Mouse (Mus musculus) ES-E14 (cell line): ENCODE data around the gene Olfr414. TPM values are rescaled to one million over a fixed set of nuclear protein-coding genes. Genes with fewer than 3 reads are reported as not detected.

Experiments
- DNase-seq: peaks from one replicate; pipeline ENCODE4 v3.0.0-alpha.2; 2013; ENCODE audit warnings: low read depth, low spot score
- H3K27ac ChIP-seq: 2 replicates; pipeline ENCODE4 v1.5.1; 2012; ENCODE audit warnings: low read depth, mild to moderate bottlenecking, low read length, moderate library complexity, mixed read lengths; ENCODE audit not compliant: poor library complexity, insufficient read depth, severe bottlenecking
- H3K36me3 ChIP-seq: 2 replicates; pipeline ENCODE4 v1.6.1; 2012; ENCODE audit warnings: mild to moderate bottlenecking, low read length, moderate library complexity, mixed read lengths; ENCODE audit not compliant: control insufficient read depth, poor library complexity, insufficient read depth, severe bottlenecking
- H3K4me1 ChIP-seq, 2 experiments: fragments of 150-350 bp in 1 of 2; sonication (generic) in 1 of 2; 2 replicates each; pipeline ENCODE4 v1.6.1; 2012; ENCODE audit warnings: low read length in 2 of 2, mild to moderate bottlenecking in 1 of 2, mixed read lengths in 1 of 2; ENCODE audit not compliant: control insufficient read depth in 2 of 2, insufficient read depth in 2 of 2, poor library complexity in 1 of 2
- H3K4me3 ChIP-seq, 2 experiments: fragments of 150-350 bp in 1 of 2; sonication (generic) in 1 of 2; 2 replicates each; pipeline ENCODE4 v1.5.1; 2012; ENCODE audit warnings: low read length in 2 of 2, low read depth in 1 of 2, mild to moderate bottlenecking in 1 of 2, mixed read lengths in 1 of 2; ENCODE audit not compliant: insufficient read depth in 1 of 2, poor library complexity in 1 of 2, severe bottlenecking in 1 of 2
- H3K9ac ChIP-seq: 2 replicates; pipeline ENCODE4 v1.6.1; 2012; ENCODE audit warnings: low read depth, mild to moderate bottlenecking, low read length, mixed read lengths; ENCODE audit not compliant: poor library complexity, insufficient read depth, severe bottlenecking
- H3K9me3 ChIP-seq: fragments of 150-350 bp; sonication (generic); 2 replicates; pipeline ENCODE4 v1.6.1; 2012; ENCODE audit warnings: low read depth, mild to moderate bottlenecking, low read length; ENCODE audit not compliant: control insufficient read depth, insufficient read depth
- CHD2 ChIP-seq: IDR thresholded peaks from 2 replicates; pipeline ENCODE4 v1.6.1; 2014; ENCODE audit warnings: mild to moderate bottlenecking, low read depth, low read length, inconsistent platforms
- HCFC1 ChIP-seq: IDR thresholded peaks from 2 replicates; pipeline ENCODE4 v1.6.1; 2012; ENCODE audit warnings: low read length, inconsistent platforms, borderline replicate concordance; ENCODE audit not compliant: insufficient read depth
- MAFK ChIP-seq: IDR thresholded peaks from 2 replicates; pipeline ENCODE4 v1.6.1; 2014; ENCODE audit warnings: mild to moderate bottlenecking, low read depth, low read length, inconsistent platforms; ENCODE audit not compliant: insufficient read depth
- ZC3H11A ChIP-seq: IDR thresholded peaks from 2 replicates; pipeline ENCODE4 v1.6.1; 2012; ENCODE audit warnings: low read depth, mild to moderate bottlenecking, inconsistent platforms, low read length, borderline replicate concordance
- ZNF384 ChIP-seq: IDR thresholded peaks from 2 replicates; pipeline ENCODE4 v1.6.1; 2012; ENCODE audit warnings: low read depth, low read length, inconsistent platforms
- in situ Hi-C, 2 experiments: fragments of 600-800 bp; cut with MboI; formaldehyde crosslinking; loops; one replicate each; pipeline ENCODE4 v1.15.1; 2025; ENCODE audit warnings: low sequenced_read_pairs in 2 of 2, inconsistent platforms in 1 of 2; ENCODE audit not compliant: unreplicated experiment in 2 of 2
- total RNA-seq: library from RNA; depleted of rRNA; stranded (reverse); fragments of 300-350 nt; gene quantifications from 2 replicates; pipeline ENCODE4 v1.2.3, GENCODE M21; 2012

Olfr414 gene
- total RNA-seq, 1 experiment = not detected

DNA sequence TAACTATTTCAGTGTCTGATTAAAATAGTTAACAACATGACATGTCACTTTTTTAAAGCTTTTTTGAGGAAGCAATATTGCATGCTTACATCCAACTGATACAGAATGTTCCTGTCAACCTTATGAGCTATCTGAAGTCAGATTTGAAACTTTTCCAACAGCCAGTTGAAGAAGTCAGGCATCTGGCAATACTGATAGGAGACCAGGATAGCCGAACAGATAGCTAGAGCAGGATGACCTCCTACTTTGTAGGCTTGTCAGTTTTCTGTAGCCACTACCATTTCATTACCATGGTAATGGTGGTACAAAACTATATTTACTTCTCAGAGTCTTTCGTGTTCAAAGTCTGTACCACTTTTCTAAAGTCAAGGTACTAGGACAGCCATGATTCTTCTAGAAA is 4.5 kb downstream of the Olfr414 start:
- Histone ChIP-seq H3K27ac (no peak overlapping the region), H3K9ac (no peak overlapping the region), H3K4me1 (no peaks in the 10 kb centered on the region), H3K4me3 (no peak overlapping the region), H3K36me3 (no peaks in the 10 kb centered on the region), H3K9me3 (no peaks in the 10 kb centered on the region)
- TF ChIP-seq HCFC1 (no peak), ZC3H11A (no peak), MAFK (no peak)
- DNase-seq = no peak
- in situ Hi-C loops = no loop called here

GRCm38 (mm10) chr1:174434121-174434520 is 10.3 kb downstream of the Olfr414 start:
- no peaks in the 10 kb centered on the region for H3K4me1 ChIP-seq
- no peak overlapping the region for H3K27ac ChIP-seq
- TF ChIP-seq ZNF384 = no peak
- TF ChIP-seq CHD2 = no peak
- no peak for TF ChIP-seq MAFK
- no peak for TF ChIP-seq ZC3H11A
- TF ChIP-seq HCFC1 = no peak
- no peaks in the 10 kb centered on the region for H3K9me3 ChIP-seq
- H3K36me3 ChIP-seq = no peaks in the 10 kb centered on the region
- H3K4me3 ChIP-seq = no peak overlapping the region
- DNase-seq = no peak
- in situ Hi-C loops = no loop called here
- H3K9ac ChIP-seq = no peak overlapping the region

DNA sequence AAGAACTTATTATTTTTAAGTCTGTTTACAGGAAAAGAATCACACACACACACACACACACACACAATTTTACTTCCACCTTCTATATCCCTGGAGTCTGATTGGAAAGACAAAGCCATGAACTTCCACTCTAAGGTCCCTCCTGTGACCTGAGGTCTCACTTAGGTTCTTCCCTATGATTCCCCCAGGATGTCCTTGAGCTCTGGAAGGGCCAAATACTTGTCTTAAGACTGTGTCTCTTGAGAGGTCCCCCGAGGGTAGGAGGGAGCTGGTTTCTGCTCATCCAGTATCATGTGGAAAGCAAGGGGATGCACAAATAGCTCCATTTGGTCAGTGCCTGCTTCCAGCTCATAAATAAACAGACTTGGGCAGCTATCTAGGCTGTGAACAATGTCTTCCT is 17.9 kb downstream of the Olfr414 start, which contains the start of gene Olfr220:
Gene Olfr220, plus strand, starts transcription at position 301 of the 400 bp plus-strand sequence.
- in situ Hi-C loops = no loop called here
- H3K9me3 ChIP-seq = no peaks in the 10 kb centered on the region
- H3K9ac ChIP-seq = no peak within 1 kb of the TSS
- H3K4me3 ChIP-seq = no peak within 1 kb of the TSS
- no peak within 1 kb of the TSS for H3K27ac ChIP-seq
- no peak for DNase-seq
- no peaks in the 10 kb centered on the region for H3K4me1 ChIP-seq
- no peak for TF ChIP-seq ZC3H11A
- no peak for TF ChIP-seq HCFC1
- no peak for TF ChIP-seq CHD2
- TF ChIP-seq ZNF384 = no peak
- TF ChIP-seq MAFK = no peak
- H3K36me3 ChIP-seq = no peaks in the 10 kb centered on the region

DNA sequence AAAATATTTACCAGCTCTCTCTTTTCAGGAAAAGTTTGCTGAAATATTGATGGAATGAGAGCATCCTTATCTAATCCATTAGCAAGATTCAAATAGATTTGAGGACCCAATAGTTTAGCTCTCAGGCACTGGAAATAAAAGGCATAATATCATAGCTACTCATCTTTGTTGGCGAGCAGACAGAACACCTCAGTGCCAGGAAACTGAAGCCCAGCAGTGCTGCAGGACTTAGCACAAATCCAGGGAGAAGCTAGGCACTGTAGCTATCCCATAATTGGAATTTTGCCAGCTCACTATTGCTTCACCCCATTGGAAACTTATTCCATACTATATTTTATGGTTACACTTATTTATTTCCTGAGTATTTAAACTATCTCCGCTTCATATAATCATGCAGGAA is 31.2 kb downstream of the Olfr414 start:
- DNase-seq = no peak
- H3K4me1 ChIP-seq = no peaks in the 10 kb centered on the region
- in situ Hi-C loops = no loop called here
- H3K9ac ChIP-seq = no peak overlapping the region
- H3K27ac ChIP-seq = no peak overlapping the region
- no peak for TF ChIP-seq MAFK
- TF ChIP-seq CHD2 = no peak
- no peak for TF ChIP-seq ZNF384
- TF ChIP-seq ZC3H11A = no peak
- no peak for TF ChIP-seq HCFC1
- H3K9me3 ChIP-seq = no peaks in the 10 kb centered on the region
- H3K4me3 ChIP-seq = no peak overlapping the region
- H3K36me3 ChIP-seq = no peaks in the 10 kb centered on the region

DNA sequence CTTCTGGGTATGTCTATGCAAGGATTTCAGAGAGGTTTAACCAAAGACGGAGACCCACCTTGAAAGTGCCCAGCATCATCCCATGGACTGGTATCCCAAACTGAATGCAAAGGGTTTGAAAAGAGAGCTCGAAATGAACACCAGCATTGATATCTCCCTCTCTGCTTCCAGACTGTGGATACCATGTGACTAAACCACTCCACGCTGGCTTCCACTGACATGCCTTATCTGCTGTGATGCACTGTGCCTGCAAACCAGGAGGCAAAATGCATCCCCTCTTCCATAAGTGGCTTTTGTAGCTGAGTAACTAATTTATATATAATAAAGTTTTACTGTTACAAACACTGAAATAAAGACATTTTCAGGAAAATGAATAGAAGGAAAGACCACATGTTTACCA is 41.5 kb downstream of the Olfr414 start:
- H3K9me3 ChIP-seq = no peaks in the 10 kb centered on the region
- no peaks in the 10 kb centered on the region for H3K36me3 ChIP-seq
- TF ChIP-seq MAFK = no peak
- TF ChIP-seq ZC3H11A = no peak
- no peak for TF ChIP-seq ZNF384
- TF ChIP-seq HCFC1 = no peak
- DNase-seq = no peak
- no peak overlapping the region for H3K27ac ChIP-seq
- no peak overlapping the region for H3K9ac ChIP-seq
- H3K4me3 ChIP-seq = no peak overlapping the region
- in situ Hi-C loops = loop anchor here in 1 of 2 experiments (10.0 kb wide), 1 partner anchor 301 kb away; no protein-coding TSS in a partner anchor
- no peaks in the 10 kb centered on the region for H3K4me1 ChIP-seq
